Mouse (Mus musculus) limb, embryonic 14.5 days (tissue): ENCODE results near the gene Dnmt1. TPM values are rescaled to one million over a fixed set of nuclear protein-coding genes. Genes with fewer than 3 reads are reported as not detected.

ENCODE experiments used
- ATAC-seq: fragments of 200-750 bp; cut with Nextera tagmentation; 2 replicates; pipeline ENCODE4 v1.8.0; 2017; ENCODE audit warnings: low read depth, moderate number of reproducible peaks, moderate TSS enrichment; ENCODE audit not compliant: low FRiP score
- DNase-seq: peaks from one replicate; pipeline ENCODE4 v3.0.0-alpha.2; 2015; ENCODE audit warnings: low spot score
- H3K27ac ChIP-seq: fragments of 300-500 bp; sonication (generic); replicated peaks from 2 replicates; pipeline ENCODE4 v1.5.1; 2014; ENCODE audit warnings: low read depth, mild to moderate bottlenecking, low read length, moderate library complexity, mixed read lengths
- H3K27me3 ChIP-seq: fragments of 300-500 bp; sonication (generic); 2 replicates; pipeline ENCODE4 v1.6.1; 2014; ENCODE audit warnings: low read length, mixed read lengths; ENCODE audit not compliant: control insufficient read depth, insufficient read depth
- H3K36me3 ChIP-seq: fragments of 300-500 bp; sonication (generic); 2 replicates; pipeline ENCODE4 v1.6.1; 2014; ENCODE audit warnings: mild to moderate bottlenecking, low read length, moderate library complexity, mixed read lengths; ENCODE audit not compliant: control insufficient read depth, insufficient read depth
- H3K4me1 ChIP-seq: fragments of 300-500 bp; sonication (generic); 2 replicates; pipeline ENCODE4 v1.6.1; 2014; ENCODE audit warnings: antibody characterized with exemption, low read length, mixed read lengths; ENCODE audit not compliant: control insufficient read depth, insufficient read depth
- H3K4me2 ChIP-seq: fragments of 300-500 bp; sonication (generic); replicated peaks from 2 replicates; pipeline ENCODE4 v1.6.1; 2014; ENCODE audit warnings: low read depth, mild to moderate bottlenecking, low read length, moderate library complexity; ENCODE audit not compliant: severe bottlenecking
- H3K4me3 ChIP-seq: fragments of 300-500 bp; sonication (generic); replicated peaks from 2 replicates; pipeline ENCODE4 v1.5.1; 2014; ENCODE audit warnings: low read length
- H3K9ac ChIP-seq: fragments of 300-500 bp; sonication (generic); 2 replicates; pipeline ENCODE4 v1.6.1; 2014; ENCODE audit warnings: mild to moderate bottlenecking, low read depth, low read length, moderate library complexity; ENCODE audit not compliant: severe bottlenecking
- H3K9me3 ChIP-seq: fragments of 300-500 bp; sonication (generic); 2 replicates; pipeline ENCODE4 v1.6.1; 2016; ENCODE audit warnings: low read length; ENCODE audit not compliant: control insufficient read depth
- POLR2A ChIP-seq: fragments of 200-500 bp; IDR thresholded peaks from 2 replicates; pipeline ENCODE4 v1.8.0; 2012; ENCODE audit warnings: inconsistent platforms, mild to moderate bottlenecking, moderate library complexity, borderline replicate concordance; ENCODE audit not compliant: insufficient read depth, insufficient read length; ENCODE audit errors: extremely low read depth
- WGBS: fragments of 180-500 bp; shearing (Covaris S2); extraction: QIAGEN DNeasy Blood & Tissue Kit; methylation state at CpG from one replicate; pipeline ENCODE4 v1.1.7; 2014; 5-methylcytosine and 5-hydroxymethylcytosine counted together
- polyA plus RNA-seq, 2 experiments: library from polyadenylated mRNA; depleted of rRNA in 1 of 2; stranded (reverse) in 1 of 2; unstranded in 1 of 2; fragments of >200 nt; fragmentation: Nextera tagmentation in 1 of 2; extraction: Ambion mirVana in 1 of 2; gene quantifications; 2 replicates each; pipeline versions ENCODE4 v1.2.1 to v1.2.3; 2012 to 2014

Gene Dnmt1
- polyA plus RNA-seq, 2 experiments: 62.0 to 115 TPM

GRCm38 (mm10) chr9:20889185-20890141, 70.2 kb downstream of the Dnmt1 start:
- Histone ChIP-seq H3K4me1 (no peaks in the 10 kb centered on the region), H3K9me3 (no peaks in the 10 kb centered on the region), H3K27ac (no peak overlapping the region), H3K4me2 (peak overlapping the region; percentile 54), H3K9ac (no peak overlapping the region), H3K4me3 (peak overlapping the region; percentile 95), H3K36me3 (peaks cover 53% of the 10 kb centered on the region), H3K27me3 (no peaks in the 10 kb centered on the region)
- no peak for TF ChIP-seq POLR2A
- DNase-seq (no peak), ATAC-seq (no peak; the same call in 1 of the 2 replicates)
- WGBS: 82% methylated on average over 29 of the region's 29 CpGs

GRCm38 (mm10) chr9:20888386-20888765, 71.3 kb downstream of the Dnmt1 start:
- peak overlapping the region; percentile 86 for H3K9ac ChIP-seq
- H3K4me1 ChIP-seq: no peaks in the 10 kb centered on the region
- H3K4me3 ChIP-seq: peak overlapping the region; percentile 95
- H3K27ac ChIP-seq: peak overlapping the region; percentile 94
- peaks cover 42% of the 10 kb centered on the region for H3K36me3 ChIP-seq
- H3K9me3 ChIP-seq: no peaks in the 10 kb centered on the region
- H3K4me2 ChIP-seq: peak overlapping the region; percentile 54
- WGBS: 0% methylated on average over 30 of the region's 30 CpGs
- peak; percentile 28 for ATAC-seq
- DNase-seq: no peak
- TF ChIP-seq POLR2A: no peak
- H3K27me3 ChIP-seq: no peaks in the 10 kb centered on the region

GRCm38 (mm10) chr9:20887704-20888385, 71.8 kb downstream of the Dnmt1 start, which contains the start of gene Ppan:
Gene Ppan (plus strand): TSS chr9:20888175.
- H3K4me2 ChIP-seq: peak within 1 kb of the TSS; percentile 54

GRCm38 (mm10) chr9:20887191-20887590, 72.5 kb downstream of the Dnmt1 start:
- no peak for TF ChIP-seq POLR2A
- no peaks in the 10 kb centered on the region for H3K4me1 ChIP-seq
- 92% methylated on average over 6 of the region's 6 CpGs for WGBS
- no peak overlapping the region for H3K4me2 ChIP-seq
- H3K4me3 ChIP-seq: no peak overlapping the region
- H3K9me3 ChIP-seq: no peaks in the 10 kb centered on the region
- H3K27ac ChIP-seq: no peak overlapping the region; the same call in 1 of the 2 replicates
- H3K36me3 ChIP-seq: peaks cover 30% of the 10 kb centered on the region
- DNase-seq (no peak), ATAC-seq (no peak)
- H3K27me3 ChIP-seq: no peaks in the 10 kb centered on the region
- H3K9ac ChIP-seq: no peak overlapping the region

More at GRCm38 (mm10) chr9:20887704-20888385, 71.8 kb downstream of the Dnmt1 start, which contains the start of gene Ppan:
- WGBS: under 1% methylated on average over 36 of the region's 43 CpGs
- H3K9ac ChIP-seq: peak within 1 kb of the TSS; percentile 86
- TF ChIP-seq POLR2A: peak; percentile 60; the same call in 1 of the 2 replicates
- peak within 1 kb of the TSS; percentile 95 for H3K4me3 ChIP-seq
- ATAC-seq: peak; percentile 94
- H3K27ac ChIP-seq: peak within 1 kb of the TSS; percentile 94
- no peaks in the 10 kb centered on the region for H3K27me3 ChIP-seq
- H3K36me3 ChIP-seq: peaks cover 37% of the 10 kb centered on the region
- DNase-seq: peak; percentile 95
- no peaks in the 10 kb centered on the region for H3K4me1 ChIP-seq
- no peaks in the 10 kb centered on the region for H3K9me3 ChIP-seq

- Histone ChIP-seq H3K4me1 (no peaks in the 10 kb centered on the region), H3K27me3 (no peaks in the 10 kb centered on the region), H3K9ac (no peak overlapping the region), H3K9me3 (no peaks in the 10 kb centered on the region), H3K36me3 (peaks cover 24% of the 10 kb centered on the region), H3K4me3 (no peak overlapping the region), H3K27ac (no peak overlapping the region), H3K4me2 (no peak overlapping the region)
- no peak for TF ChIP-seq POLR2A
- ATAC-seq (no peak), DNase-seq (no peak)
- 96% methylated on average over 2 of the region's 2 CpGs for WGBS
These were observed 73.1 kb downstream of the Dnmt1 start for GRCm38 (mm10) chr9:20886563-20886962.
